Mouse (Mus musculus): ENCODE measurements around the gene Abhd8. TPM values are rescaled to one million over a fixed set of nuclear protein-coding genes. Genes with fewer than 3 reads are reported as not detected.
"Not testable (repeated sequence)": the region's sequence is repeated elsewhere in the genome, so short reads cannot be mapped to it uniquely, and the experiment has no call there.

The Abhd8 gene
- total RNA-seq, 2 experiments from 2014 or later = 1.3 to 3.0 TPM

- no peak for ATAC-seq (replicated peaks; ENCODE audit: low FRiP score, poor library complexity, severe bottlenecking)
These were observed 669 bp downstream of the Abhd8 start for GRCm38 (mm10) chr8:71462786-71463185.

- ATAC-seq (replicated peaks; ENCODE audit: low FRiP score, poor library complexity, severe bottlenecking) = no peak
These were observed 1.3 kb downstream of the Abhd8 start for GRCm38 (mm10) chr8:71462191-71462590.

GRCm38 (mm10) chr8:71461152-71461840, 2.2 kb downstream of the Abhd8 start:
- ATAC-seq (replicated peaks; ENCODE audit: low FRiP score, poor library complexity, severe bottlenecking) = no peak

- no peak for ATAC-seq (replicated peaks; ENCODE audit: low FRiP score, poor library complexity, severe bottlenecking)
These were observed 2.7 kb downstream of the Abhd8 start for GRCm38 (mm10) chr8:71460716-71461115.

GRCm38 (mm10) chr8:71457659-71458270, 5.7 kb downstream of the Abhd8 start:
- ATAC-seq (replicated peaks; ENCODE audit: low FRiP score, poor library complexity, severe bottlenecking) = no peak

GRCm38 (mm10) chr8:71456906-71457305, 6.5 kb downstream of the Abhd8 start:
- peak; percentile 69; the same call in 1 of the 2 replicates for ATAC-seq (replicated peaks; ENCODE audit: low FRiP score, poor library complexity, severe bottlenecking)

- no peak for ATAC-seq (replicated peaks; ENCODE audit: low FRiP score, poor library complexity, severe bottlenecking)
These were observed 8.8 kb downstream of the Abhd8 start for GRCm38 (mm10) chr8:71454668-71455067.

GRCm38 (mm10) chr8:71452669-71453068, 10.8 kb downstream of the Abhd8 start:
- ATAC-seq (replicated peaks; ENCODE audit: low FRiP score, poor library complexity, severe bottlenecking) = no peak

GRCm38 (mm10) chr8:71451777-71452176, 11.7 kb downstream of the Abhd8 start:
- ATAC-seq (replicated peaks; ENCODE audit: low FRiP score, poor library complexity, severe bottlenecking) = no peak

GRCm38 (mm10) chr8:71451337-71451736, 12.1 kb downstream of the Abhd8 start:
- no peak for ATAC-seq (replicated peaks; ENCODE audit: low FRiP score, poor library complexity, severe bottlenecking)

- ATAC-seq (replicated peaks; ENCODE audit: low FRiP score, poor library complexity, severe bottlenecking) = no peak
These were observed 18.4 kb downstream of the Abhd8 start for GRCm38 (mm10) chr8:71445096-71445495.

GRCm38 (mm10) chr8:71441404-71441803, 22.1 kb downstream of the Abhd8 start:
- 0 out of 2 replicates have a peak, but pooled peaks have one; percentile 46 for ATAC-seq (replicated peaks; ENCODE audit: low FRiP score, poor library complexity, severe bottlenecking)

GRCm38 (mm10) chr8:71437041-71437440, 26.4 kb downstream of the Abhd8 start:
- no peak for ATAC-seq (replicated peaks; ENCODE audit: low FRiP score, poor library complexity, severe bottlenecking)

GRCm38 (mm10) chr8:71432935-71433334, 30.5 kb downstream of the Abhd8 start:
- not testable (repeated sequence) for ATAC-seq (replicated peaks; ENCODE audit: low FRiP score, poor library complexity, severe bottlenecking)

GRCm38 (mm10) chr8:71422121-71422520, 41.3 kb downstream of the Abhd8 start:
- no peak for ATAC-seq (replicated peaks; ENCODE audit: low FRiP score, poor library complexity, severe bottlenecking)

GRCm38 (mm10) chr8:71411535-71412273, 51.8 kb downstream of the Abhd8 start:
- ATAC-seq (replicated peaks; ENCODE audit: low FRiP score, poor library complexity, severe bottlenecking) = peak; percentile 28

GRCm38 (mm10) chr8:71408231-71408630, 55.2 kb downstream of the Abhd8 start:
- ATAC-seq (replicated peaks; ENCODE audit: low FRiP score, poor library complexity, severe bottlenecking) = no peak

- ATAC-seq (replicated peaks; ENCODE audit: low FRiP score, poor library complexity, severe bottlenecking) = no peak
These were observed 56.0 kb downstream of the Abhd8 start for GRCm38 (mm10) chr8:71407441-71407840.

Measured in erythroid progenitor cell, adult 5-6 weeks (primary cell).